ENCODE assay signal across 8 mouse cellular contexts in genomic region chr12:78918227-78919078, GRCm38 (mm10). TPM values are rescaled to one million over a fixed set of nuclear protein-coding genes. Genes with fewer than 3 reads are reported as not detected.
DNase-seq lines count a peak whose midpoint lies in the region; ATAC-seq and TF ChIP-seq lines count a peak whose summit lies in the region.

No protein-coding gene starts in this region.

- H3K9ac ChIP-seq in forebrain, embryonic 11.5 days (ENCODE audit: low read length), result no peak overlapping the region
- no peak overlapping the region for H3K9ac ChIP-seq in heart, embryonic 16.5 days (ENCODE audit: low read length)
- no peak overlapping the region for H3K9ac ChIP-seq in liver, embryonic 13.5 days
- H3K9ac ChIP-seq in stomach, embryonic 15.5 days, result no peak overlapping the region

- H3K27me3 ChIP-seq in E14TG2a.4 (ENCODE audit: insufficient read depth, low read length), result peaks cover 5% of the 10 kb centered on the region
- 0 out of 2 replicates have a peak, but pooled peaks cover 2% of the 10 kb centered on the region for H3K27me3 ChIP-seq in forebrain, embryonic 11.5 days (ENCODE audit: control insufficient read depth, insufficient read depth, low read length)
- peaks cover 3% of the 10 kb centered on the region; the same call in 1 of the 2 replicates for H3K27me3 ChIP-seq in heart, embryonic 16.5 days (ENCODE audit: control insufficient read depth, insufficient read depth, low read length)
- peaks cover 6% of the 10 kb centered on the region for H3K27me3 ChIP-seq in liver, embryonic 13.5 days
- no peaks in the 10 kb centered on the region for H3K27me3 ChIP-seq in stomach, embryonic 15.5 days (replicated peaks)

- peak; percentile 58; the same call in 1 of the 2 replicates for ATAC-seq in forebrain, embryonic 11.5 days (replicated peaks; ENCODE audit: low FRiP score)
- ATAC-seq in heart, embryonic 16.5 days (replicated peaks; ENCODE audit: extremely low read depth, insufficient read depth, low FRiP score), result peak; percentile 54; the same call in 1 of the 2 replicates
- peak; percentile 40 for ATAC-seq in liver, embryonic 13.5 days (ENCODE audit: low read depth)
- ATAC-seq in stomach, embryonic 15.5 days (ENCODE audit: insufficient read depth, low FRiP score, low read depth), result no peak

- WGBS in forebrain, embryonic 11.5 days, result 16% methylated on average over 11 of the region's 11 CpGs
- WGBS in heart, embryonic 16.5 days, result 13% methylated on average over 11 of the region's 11 CpGs
- WGBS in liver, embryonic 13.5 days (ENCODE audit: insufficient replicate concordance), result 16% methylated on average over 11 of the region's 11 CpGs
- 9% methylated on average over 11 of the region's 11 CpGs for WGBS in stomach, embryonic 15.5 days

- H3K4me3 ChIP-seq in E14TG2a.4 (replicated peaks; ENCODE audit: low read length), result no peak overlapping the region
- no peak overlapping the region for H3K4me3 ChIP-seq in forebrain, embryonic 11.5 days (ENCODE audit: low read depth, low read length)
- no peak overlapping the region for H3K4me3 ChIP-seq in heart, embryonic 16.5 days (ENCODE audit: low read length)
- H3K4me3 ChIP-seq in liver, embryonic 13.5 days (replicated peaks), result 0 out of 2 replicates have a peak overlapping the region, but pooled peaks have one; percentile 14
- no peak overlapping the region for H3K4me3 ChIP-seq in stomach, embryonic 15.5 days (replicated peaks)

- no peaks in the 10 kb centered on the region for H3K36me3 ChIP-seq in E14TG2a.4 (ENCODE audit: insufficient read depth, low read length)
- H3K36me3 ChIP-seq in forebrain, embryonic 11.5 days (ENCODE audit: control insufficient read depth, insufficient read depth, low read length), result no peaks in the 10 kb centered on the region
- H3K36me3 ChIP-seq in heart, embryonic 16.5 days (ENCODE audit: control insufficient read depth, insufficient read depth), result no peaks in the 10 kb centered on the region
- H3K36me3 ChIP-seq in liver, embryonic 13.5 days, result peaks cover 9% of the 10 kb centered on the region; the same call in 1 of the 2 replicates
- H3K36me3 ChIP-seq in stomach, embryonic 15.5 days, result no peaks in the 10 kb centered on the region

- peak; percentile 53 for TF ChIP-seq CTCF in E14TG2a.4 (conservative IDR thresholded peaks at IDR 0.05; ENCODE audit: low read length)

- no peaks in the 10 kb centered on the region for H3K9me3 ChIP-seq in E14TG2a.4 (ENCODE audit: low read length)
- no peaks in the 10 kb centered on the region for H3K9me3 ChIP-seq in forebrain, embryonic 11.5 days (ENCODE audit: control insufficient read depth, low read length)
- no peaks in the 10 kb centered on the region for H3K9me3 ChIP-seq in heart, embryonic 16.5 days (replicated peaks; ENCODE audit: control insufficient read depth, low read length)
- no peaks in the 10 kb centered on the region for H3K9me3 ChIP-seq in liver, embryonic 13.5 days (replicated peaks)
- no peaks in the 10 kb centered on the region for H3K9me3 ChIP-seq in stomach, embryonic 15.5 days

- H3K4me1 ChIP-seq in E14TG2a.4 (replicated peaks; ENCODE audit: low read depth, low read length), result peaks cover 10% of the 10 kb centered on the region
- no peaks in the 10 kb centered on the region for H3K4me1 ChIP-seq in forebrain, embryonic 11.5 days (replicated peaks; ENCODE audit: control insufficient read depth, insufficient read depth, low read length)
- H3K4me1 ChIP-seq in heart, embryonic 16.5 days (ENCODE audit: control insufficient read depth, insufficient read depth, low read length), result no peaks in the 10 kb centered on the region; the same call in 1 of the 2 replicates
- H3K4me1 ChIP-seq in liver, embryonic 13.5 days (replicated peaks), result peaks cover 48% of the 10 kb centered on the region
- no peaks in the 10 kb centered on the region; the same call in 1 of the 2 replicates for H3K4me1 ChIP-seq in stomach, embryonic 15.5 days

- H3K4me2 ChIP-seq in forebrain, embryonic 11.5 days (ENCODE audit: low read depth, low read length, severe bottlenecking), result no peak overlapping the region
- peak overlapping the region; percentile 41; the same call in 1 of the 2 replicates for H3K4me2 ChIP-seq in heart, embryonic 16.5 days (ENCODE audit: low read depth, low read length)
- H3K4me2 ChIP-seq in liver, embryonic 13.5 days, result peak overlapping the region; percentile 49
- peak overlapping the region; percentile 44 for H3K4me2 ChIP-seq in stomach, embryonic 15.5 days

- H3K27ac ChIP-seq in forebrain, embryonic 11.5 days (ENCODE audit: low read depth, low read length), result no peak overlapping the region
- no peak overlapping the region for H3K27ac ChIP-seq in heart, embryonic 16.5 days (ENCODE audit: low read length)
- H3K27ac ChIP-seq in liver, embryonic 13.5 days, result no peak overlapping the region
- H3K27ac ChIP-seq in stomach, embryonic 15.5 days, result no peak overlapping the region

- DNase-seq in c-Kit-positive CD71-positive TER-119-negative erythroid progenitor cells, embryonic 14.5 days (ENCODE audit: low read depth), result peak; percentile 89
- peak; percentile 87 for DNase-seq in forebrain, embryonic 11.5 days (ENCODE audit: low spot score)
- DNase-seq in kidney, postnatal 25 days, result peak; percentile 84 to 90
- DNase-seq in liver, embryonic 13.5 days, result peak; percentile 78
- peak; percentile 77 for DNase-seq in neural tube, embryonic 10.5 days (ENCODE audit: extremely low spot score, low spot score)

RNA-seq across cellular contexts. Expression of gene Plek2, which starts 11.7 kb away (rescaled TPM):
- polyA plus RNA-seq in forebrain, embryonic 11.5 days (2014; fragmentation: Nextera tagmentation; extraction: Ambion mirVana), result 3.0 and 3.5 TPM in 2 replicates
- polyA plus RNA-seq in heart, embryonic 16.5 days (2015; fragmentation: Nextera tagmentation; extraction: Ambion mirVana), result 2.3 and 2.4 TPM in 2 replicates
- polyA plus RNA-seq in liver, embryonic 13.5 days (2015; fragmentation: Nextera tagmentation; extraction: Ambion mirVana), result 52.5 and 54.4 TPM in 2 replicates
- 24.5 and 25.3 TPM in 2 replicates for polyA plus RNA-seq in stomach, embryonic 15.5 days (2015; fragmentation: Nextera tagmentation; extraction: Ambion mirVana)

RNA-seq across cellular contexts. Expression of gene Eif2s1, which starts 56.8 kb away (rescaled TPM):
- polyA plus RNA-seq in forebrain, embryonic 11.5 days (2014; fragmentation: Nextera tagmentation; extraction: Ambion mirVana), result 240 and 249 TPM in 2 replicates
- 153 and 161 TPM in 2 replicates for polyA plus RNA-seq in heart, embryonic 16.5 days (2015; fragmentation: Nextera tagmentation; extraction: Ambion mirVana)
- 238 and 279 TPM in 2 replicates for polyA plus RNA-seq in liver, embryonic 13.5 days (2015; fragmentation: Nextera tagmentation; extraction: Ambion mirVana)
- polyA plus RNA-seq in stomach, embryonic 15.5 days (2015; fragmentation: Nextera tagmentation; extraction: Ambion mirVana), result 202 and 224 TPM in 2 replicates

RNA-seq across cellular contexts. Expression of gene Atp6v1d, which starts 57.0 kb away (rescaled TPM):
- polyA plus RNA-seq in forebrain, embryonic 11.5 days (2014; fragmentation: Nextera tagmentation; extraction: Ambion mirVana), result 79.6 and 99.2 TPM in 2 replicates
- polyA plus RNA-seq in heart, embryonic 16.5 days (2015; fragmentation: Nextera tagmentation; extraction: Ambion mirVana), result 68.0 and 84.8 TPM in 2 replicates
- 28.0 and 38.8 TPM in 2 replicates for polyA plus RNA-seq in liver, embryonic 13.5 days (2015; fragmentation: Nextera tagmentation; extraction: Ambion mirVana)
- 59.3 and 60.5 TPM in 2 replicates for polyA plus RNA-seq in stomach, embryonic 15.5 days (2015; fragmentation: Nextera tagmentation; extraction: Ambion mirVana)
